Mouse (Mus musculus): ENCODE results near the gene Clybl. TPM values are rescaled to one million over a fixed set of nuclear protein-coding genes. Genes with fewer than 3 reads are reported as not detected.

The Clybl gene
- total and polyA plus RNA-seq, 3 experiments, result 16.5 to 25.7 (median 18.7) TPM

GRCm38 (mm10) chr14:122436850-122437249 lies 255.3 kb downstream of the Clybl start:
- no peaks in the 10 kb centered on the region for H3K79me2 ChIP-seq (replicated peaks; ENCODE audit: control insufficient read depth, extremely low read depth, insufficient read depth, poor library complexity, severe bottlenecking)
- dilution Hi-C loops (cut with MboI; ENCODE audit: extremely low pct_ligation_motif_present, extremely low pct_unique_long_range_greater_than_20kb, low sequenced_read_pairs) (no loop called here), in situ Hi-C loops (cut with MboI; ENCODE audit: low pct_ligation_motif_present, low pct_unique_long_range_greater_than_20kb, low sequenced_read_pairs) (no loop called here)
- H3K4me2 ChIP-seq (ENCODE audit: insufficient read depth, low read depth, poor library complexity, severe bottlenecking), result no peak overlapping the region
- TF ChIP-seq MYC (IDR thresholded peaks at IDR 0.05; ENCODE audit: low read depth, low read length) (no peak), RAD21 (IDR thresholded peaks at IDR 0.05; ENCODE audit: low read depth, low read length) (no peak), SIN3A (IDR thresholded peaks at IDR 0.05; ENCODE audit: low read length) (no peak), ZC3H11A (IDR thresholded peaks at IDR 0.05; ENCODE audit: low read depth, low read length) (no peak), CTCF (conservative IDR thresholded peaks at IDR 0.05 in 1 of 2, IDR thresholded peaks at IDR 0.05 in 1 of 2; ENCODE audit: low read depth in 2 of 2, low read length in 2 of 2) (no peak), KAT2A (IDR thresholded peaks at IDR 0.05; ENCODE audit: insufficient replicate concordance, low read length) (no peak), IRF4 (IDR thresholded peaks at IDR 0.05; ENCODE audit: low read depth, low read length) (no peak), JUN (IDR thresholded peaks at IDR 0.05; ENCODE audit: insufficient read depth, low read depth, low read length) (no peak), MAFK (IDR thresholded peaks at IDR 0.05; ENCODE audit: insufficient replicate concordance, low read length) (no peak), MAZ (IDR thresholded peaks at IDR 0.05; ENCODE audit: low read depth, low read length) (no peak), PAX5 (IDR thresholded peaks at IDR 0.05; ENCODE audit: low read length) (no peak), TCF12 (IDR thresholded peaks at IDR 0.05; ENCODE audit: low read depth, low read length) (no peak)
- H3K4me1 ChIP-seq (ENCODE audit: control insufficient read depth in 1 of 2, insufficient read depth in 2 of 2), result peaks cover 0 to 13% of the 10 kb centered on the region in 2 experiments; a peak in 2 of 4 replicates
- H3K27me3 ChIP-seq (replicated peaks), result no peaks in the 10 kb centered on the region
- H3K9me3 ChIP-seq (replicated peaks; ENCODE audit: low read length), result no peaks in the 10 kb centered on the region
- no peak overlapping the region for H3K27ac ChIP-seq (ENCODE audit: insufficient read depth, low read depth)
- H3K36me3 ChIP-seq (replicated peaks in 1 of 2; ENCODE audit: control insufficient read depth in 1 of 2, insufficient read depth in 1 of 2, low read length in 1 of 2), result no peaks in the 10 kb centered on the region
- no peak overlapping the region for H3K9ac ChIP-seq (ENCODE audit: insufficient read depth, low read depth)
- H3K4me3 ChIP-seq (replicated peaks in 1 of 3; ENCODE audit: low read depth in 2 of 3, low read length in 2 of 3, poor library complexity in 1 of 3), result no peak overlapping the region
- DNase-seq (ENCODE audit: extremely low read depth), result no peak

GRCm38 (mm10) chr14:122449601-122450495 lies 268.3 kb downstream of the Clybl start:
- Histone ChIP-seq H3K36me3 (replicated peaks in 1 of 2; ENCODE audit: control insufficient read depth in 1 of 2, insufficient read depth in 1 of 2, low read length in 1 of 2) (no peaks in the 10 kb centered on the region), H3K27me3 (replicated peaks) (no peaks in the 10 kb centered on the region), H3K4me1 (ENCODE audit: control insufficient read depth in 1 of 2, insufficient read depth in 2 of 2) (no peaks in the 10 kb centered on the region), H3K9ac (ENCODE audit: insufficient read depth, low read depth) (no peak overlapping the region), H3K9me3 (replicated peaks; ENCODE audit: low read length) (no peaks in the 10 kb centered on the region), H3K4me2 (ENCODE audit: insufficient read depth, low read depth, poor library complexity, severe bottlenecking) (no peak overlapping the region), H3K79me2 (replicated peaks; ENCODE audit: control insufficient read depth, extremely low read depth, insufficient read depth, poor library complexity, severe bottlenecking) (no peaks in the 10 kb centered on the region), H3K4me3 (replicated peaks in 1 of 3; ENCODE audit: low read depth in 2 of 3, low read length in 2 of 3, poor library complexity in 1 of 3) (no peak overlapping the region), H3K27ac (ENCODE audit: insufficient read depth, low read depth) (no peak overlapping the region)
- DNase-seq (ENCODE audit: extremely low read depth), result no peak
- dilution Hi-C loops (cut with MboI; ENCODE audit: extremely low pct_ligation_motif_present, extremely low pct_unique_long_range_greater_than_20kb, low sequenced_read_pairs) (no loop called here), in situ Hi-C loops (cut with MboI; ENCODE audit: low pct_ligation_motif_present, low pct_unique_long_range_greater_than_20kb, low sequenced_read_pairs) (no loop called here)
- TF ChIP-seq SMC3 (IDR thresholded peaks at IDR 0.05; ENCODE audit: low read depth, low read length), result no peak
- no peak for TF ChIP-seq GABPA (IDR thresholded peaks at IDR 0.05; ENCODE audit: insufficient replicate concordance, low read depth, low read length)
- no peak for TF ChIP-seq BHLHE40 (IDR thresholded peaks at IDR 0.05; ENCODE audit: low read depth, low read length)
- no peak for TF ChIP-seq TCF12 (IDR thresholded peaks at IDR 0.05; ENCODE audit: low read depth, low read length)
- no peak for TF ChIP-seq RAD21 (IDR thresholded peaks at IDR 0.05; ENCODE audit: low read depth, low read length)

Data from CH12.LX (cell line).